Mouse (Mus musculus) stomach, postnatal 0 days (tissue): Measurements from ENCODE around the gene Snrnp200.

Source experiments
- CTCF ChIP-seq: IDR thresholded peaks from 2 replicates; pipeline ENCODE4 v1.5.1; 2016; ENCODE audit warnings: antibody characterized with exemption, low read depth, mild to moderate bottlenecking, moderate library complexity
- EP300 ChIP-seq: optimal IDR thresholded peaks from 2 replicates; pipeline ENCODE3; 2016; ENCODE audit warnings: antibody characterized with exemption

DNA sequence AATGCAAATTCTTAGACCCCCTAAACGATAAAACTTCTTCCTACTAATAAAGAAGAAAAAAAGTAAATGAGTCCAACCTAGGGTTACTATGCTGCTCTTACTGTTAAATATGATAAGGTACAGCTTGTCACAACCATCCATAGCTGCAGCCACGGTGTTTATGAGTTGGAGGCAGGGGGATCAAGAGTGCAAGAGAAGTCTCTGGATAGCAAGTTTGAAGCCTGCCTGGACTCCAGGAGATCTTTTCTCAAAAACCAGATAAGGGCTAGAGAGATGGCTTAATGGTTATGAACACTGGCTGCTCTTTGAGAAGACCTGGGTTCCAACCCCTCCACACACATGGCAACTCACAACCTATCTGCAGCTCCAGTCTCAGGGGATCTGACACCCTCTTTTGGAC, 1.3 kb upstream of the Snrnp200 start:
- no peak for TF ChIP-seq CTCF
- TF ChIP-seq EP300: no peak
